Mouse (Mus musculus) C2C12 (cell line): ENCODE measurements around the gene Nlk. TPM values are rescaled to one million over a fixed set of nuclear protein-coding genes. Genes with fewer than 3 reads are reported as not detected.
"Not testable (repeated sequence)": the region's sequence is repeated elsewhere in the genome, so short reads cannot be mapped to it uniquely, and the experiment has no call there.

Experiments
- H3K27me3 ChIP-seq: one replicate; pipeline ENCODE4 v1.6.1; 2011; ENCODE audit not compliant: control insufficient read depth, insufficient read depth, insufficient read length
- H3K36me3 ChIP-seq: one replicate; pipeline ENCODE4 v1.6.1; 2011; ENCODE audit not compliant: control insufficient read depth, insufficient read depth
- H3K4me3 ChIP-seq: one replicate; pipeline ENCODE4 v1.5.1; 2011; ENCODE audit warnings: mild to moderate bottlenecking, control low read depth; ENCODE audit not compliant: poor library complexity, insufficient read depth, severe bottlenecking
- H3K79me2 ChIP-seq: one replicate; pipeline ENCODE4 v1.6.1; 2011; ENCODE audit not compliant: control insufficient read depth, insufficient read depth
- H3K79me3 ChIP-seq: one replicate; pipeline ENCODE4 v1.6.1; 2011; ENCODE audit warnings: low read depth, control low read depth
- H3ac ChIP-seq: one replicate; pipeline ENCODE3; 2011; ENCODE audit warnings: low read depth; ENCODE audit not compliant: control insufficient read depth, insufficient read length
- CEBPB ChIP-seq: IDR thresholded peaks from one replicate; pipeline ENCODE4 v1.6.1; 2011; ENCODE audit warnings: low read depth, mild to moderate bottlenecking, control low read depth, moderate library complexity
- CTCF ChIP-seq: IDR thresholded peaks from one replicate; pipeline ENCODE4 v1.5.1; 2011; ENCODE audit not compliant: control insufficient read depth, insufficient read depth, insufficient read length
- FOSL1 ChIP-seq: IDR thresholded peaks from one replicate; pipeline ENCODE4 v1.8.0; 2011; ENCODE audit warnings: mild to moderate bottlenecking, low read length; ENCODE audit not compliant: poor library complexity, insufficient read depth, severe bottlenecking
- MAX ChIP-seq: IDR thresholded peaks from one replicate; pipeline ENCODE4 v1.6.1; 2011; ENCODE audit warnings: mild to moderate bottlenecking, control low read depth
- MYOD1 ChIP-seq: IDR thresholded peaks from one replicate; pipeline ENCODE4 v1.6.1; 2011; ENCODE audit warnings: low read depth; ENCODE audit not compliant: control insufficient read depth, insufficient read length
- MYOG ChIP-seq: IDR thresholded peaks from one replicate; pipeline ENCODE4 v1.6.1; 2011; ENCODE audit not compliant: control insufficient read depth, insufficient read length; ENCODE audit errors: extremely low read depth
- USF1 ChIP-seq: IDR thresholded peaks from one replicate; pipeline ENCODE4 v1.6.1; 2011; ENCODE audit warnings: low read depth, mild to moderate bottlenecking, control low read depth, moderate library complexity
- polyA plus RNA-seq: library from polyadenylated mRNA; unstranded; fragments of >200 nt; fragmentation: generic; extraction: Trizol; gene quantifications from one replicate; pipeline ENCODE4 v1.2.1, GENCODE M21; 2012; ENCODE audit warnings: missing spikeins

The Nlk gene
- polyA plus RNA-seq, 1 experiment: 5.9 TPM

DNA sequence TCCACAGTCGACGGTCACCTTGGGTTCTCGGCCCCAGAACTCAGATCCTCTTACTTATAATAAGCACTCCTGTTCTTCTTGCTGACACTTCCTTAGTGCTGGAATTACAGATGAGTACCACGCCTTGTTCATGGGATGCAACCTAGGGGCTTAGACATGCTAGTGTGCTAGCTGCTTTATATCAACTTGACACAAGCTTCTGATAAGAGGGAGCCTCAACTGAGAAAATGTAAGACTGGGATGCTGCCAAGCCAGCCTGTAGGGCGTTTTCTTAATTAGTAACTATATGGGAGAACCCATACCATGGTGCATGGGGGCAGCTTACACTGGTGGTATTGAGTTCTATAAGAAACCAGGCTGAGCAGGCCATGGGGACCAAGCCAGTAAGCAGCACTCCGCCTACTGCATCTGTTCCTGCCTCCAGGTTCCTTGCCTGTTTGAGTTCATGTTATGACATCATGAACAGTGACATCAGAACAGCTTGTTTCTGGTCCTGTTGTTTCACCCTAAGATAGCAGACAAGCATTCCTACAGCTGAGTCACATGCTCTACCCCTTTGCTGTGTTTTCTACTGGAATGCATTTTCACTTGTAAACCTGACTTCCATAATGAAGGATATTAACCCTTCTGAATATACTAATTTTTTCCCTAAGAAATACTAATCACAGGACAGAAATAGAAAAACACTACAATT lies 102.8 kb downstream of the Nlk start:
- H3K4me3 ChIP-seq: no peak overlapping the region

DNA sequence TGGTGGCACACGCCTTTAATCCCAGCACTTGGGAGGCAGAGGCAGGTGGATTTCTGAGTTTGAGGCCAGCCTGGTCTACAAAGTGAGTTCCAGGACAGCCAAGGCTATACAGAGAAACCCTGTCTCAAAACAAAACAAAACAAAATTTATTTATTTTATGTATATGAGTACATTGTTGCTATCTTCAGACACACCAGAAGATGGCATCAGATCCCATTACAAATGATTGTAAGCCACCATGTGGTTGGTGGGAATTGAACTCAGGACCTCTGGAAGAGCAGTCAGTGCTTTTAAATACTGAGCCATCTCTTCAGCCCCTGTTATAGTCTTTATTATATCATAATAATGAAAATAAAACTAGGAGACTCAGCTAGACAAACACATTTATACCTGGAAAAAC lies 109.5 kb downstream of the Nlk start:
- H3K4me3 ChIP-seq, H3K79me2 ChIP-seq, H3ac ChIP-seq, H3K27me3 ChIP-seq, H3K79me3 ChIP-seq: not testable (repeated sequence)
- peaks cover 20% of the 10 kb centered on the region for H3K36me3 ChIP-seq

More for the DNA sequence above, 102.8 kb downstream of the Nlk start:
- H3K36me3 ChIP-seq: peaks cover under 1% of the 10 kb centered on the region
- no peak overlapping the region for H3ac ChIP-seq
- TF ChIP-seq CEBPB: no peak
- no peak for TF ChIP-seq MYOG
- TF ChIP-seq MYOD1: no peak
- TF ChIP-seq CTCF: no peak
- TF ChIP-seq MAX: no peak
- TF ChIP-seq FOSL1: no peak
- no peak for TF ChIP-seq USF1
- no peaks in the 10 kb centered on the region for H3K27me3 ChIP-seq
- H3K79me3 ChIP-seq: no peaks in the 10 kb centered on the region
- H3K79me2 ChIP-seq: no peaks in the 10 kb centered on the region

DNA sequence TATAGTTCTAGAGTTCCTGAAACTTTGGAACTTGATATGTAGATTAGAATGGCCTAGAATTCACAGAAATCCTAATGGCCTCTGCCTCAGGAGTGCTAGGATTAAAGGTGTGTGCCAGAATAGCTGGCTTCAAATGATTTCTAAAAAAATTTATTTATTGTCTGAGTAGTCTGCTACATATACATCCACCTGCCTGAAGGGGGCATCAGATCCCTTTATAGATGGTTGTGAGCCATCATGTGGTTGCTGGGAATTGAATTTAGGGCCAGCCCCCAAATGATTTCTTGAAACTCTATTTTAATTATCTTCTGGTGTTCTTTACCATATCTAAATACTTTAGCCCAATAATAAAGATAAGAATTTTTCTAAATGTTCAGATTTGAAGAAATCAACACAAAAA lies 111.1 kb downstream of the Nlk start:
- Histone ChIP-seq H3ac (no peak overlapping the region), H3K79me3 (no peaks in the 10 kb centered on the region), H3K4me3 (no peak overlapping the region), H3K79me2 (no peaks in the 10 kb centered on the region), H3K27me3 (no peaks in the 10 kb centered on the region), H3K36me3 (peaks cover 28% of the 10 kb centered on the region)
- TF ChIP-seq MAX: no peak
- TF ChIP-seq CTCF: no peak

DNA sequence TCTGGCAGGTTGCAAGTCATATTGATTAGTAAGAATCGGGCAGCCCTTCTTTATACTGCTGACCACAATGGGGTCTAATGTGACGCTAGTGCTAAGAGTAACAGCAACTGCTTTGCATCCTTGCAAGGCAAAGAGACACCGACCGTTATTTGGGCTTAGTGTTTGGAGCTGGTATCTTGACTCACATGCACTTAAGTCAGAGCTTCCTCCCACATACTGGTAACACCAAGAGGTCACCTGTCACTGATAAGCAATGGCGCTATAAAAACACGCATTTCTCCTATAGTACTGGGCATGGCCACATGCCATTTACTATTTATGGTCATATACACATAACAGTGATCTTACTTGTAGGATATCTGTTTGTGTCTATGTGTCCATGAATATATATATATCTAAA lies 114.3 kb downstream of the Nlk start:
- H3ac ChIP-seq: no peak overlapping the region
- no peak for TF ChIP-seq MYOG
- no peak for TF ChIP-seq CEBPB
- no peaks in the 10 kb centered on the region for H3K27me3 ChIP-seq
- no peaks in the 10 kb centered on the region for H3K79me2 ChIP-seq
- H3K79me3 ChIP-seq: no peaks in the 10 kb centered on the region
- no peak overlapping the region for H3K4me3 ChIP-seq
- H3K36me3 ChIP-seq: peaks cover 54% of the 10 kb centered on the region

DNA sequence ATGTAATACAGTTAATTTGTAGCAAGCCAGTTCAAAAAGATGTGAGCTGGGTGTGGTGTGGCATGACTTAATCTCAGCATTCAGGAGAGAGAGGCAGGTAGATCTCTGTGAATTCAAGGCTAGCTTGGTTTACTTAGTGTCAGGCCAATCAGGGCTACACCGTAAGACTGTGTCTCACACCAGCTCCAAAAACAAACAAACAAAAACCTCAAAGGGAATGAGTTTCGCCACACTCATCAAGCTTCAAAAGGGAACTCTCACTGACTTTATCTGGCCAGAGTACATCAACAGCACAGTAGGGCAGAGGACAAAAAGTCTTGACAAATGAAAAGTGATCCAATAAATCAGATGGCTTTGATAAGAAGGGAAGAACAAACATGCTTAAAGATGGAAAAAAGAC lies 122.2 kb downstream of the Nlk start:
- Histone ChIP-seq H3ac (no peak overlapping the region), H3K36me3 (peaks cover 61% of the 10 kb centered on the region), H3K27me3 (no peaks in the 10 kb centered on the region), H3K79me2 (no peaks in the 10 kb centered on the region), H3K79me3 (no peaks in the 10 kb centered on the region), H3K4me3 (no peak overlapping the region)
- TF ChIP-seq MAX (no peak), FOSL1 (no peak), CEBPB (no peak), MYOG (no peak), MYOD1 (no peak), CTCF (no peak), USF1 (no peak)

DNA sequence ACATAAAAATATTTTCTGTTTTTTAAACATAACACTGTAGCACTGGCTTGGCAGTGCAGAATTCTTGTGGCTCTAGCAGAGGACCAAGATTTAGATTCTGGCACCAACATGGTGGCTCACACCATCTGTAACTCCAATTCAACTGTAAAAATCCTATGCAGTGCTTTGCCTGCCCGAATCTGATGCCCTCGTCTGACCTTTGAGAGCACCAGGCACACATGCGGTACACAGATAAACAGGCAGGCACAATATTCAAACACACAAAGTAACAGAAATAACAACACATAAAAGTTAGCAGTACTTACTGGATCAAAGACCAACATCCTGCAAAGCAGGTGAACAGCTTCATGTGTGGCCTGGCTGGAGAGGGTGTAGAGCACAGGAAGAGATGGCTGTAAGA lies 122.6 kb downstream of the Nlk start:
- no peaks in the 10 kb centered on the region for H3K79me3 ChIP-seq
- TF ChIP-seq CEBPB (no peak), CTCF (no peak), USF1 (no peak), FOSL1 (no peak), MYOG (no peak), MYOD1 (no peak), MAX (no peak)

DNA sequence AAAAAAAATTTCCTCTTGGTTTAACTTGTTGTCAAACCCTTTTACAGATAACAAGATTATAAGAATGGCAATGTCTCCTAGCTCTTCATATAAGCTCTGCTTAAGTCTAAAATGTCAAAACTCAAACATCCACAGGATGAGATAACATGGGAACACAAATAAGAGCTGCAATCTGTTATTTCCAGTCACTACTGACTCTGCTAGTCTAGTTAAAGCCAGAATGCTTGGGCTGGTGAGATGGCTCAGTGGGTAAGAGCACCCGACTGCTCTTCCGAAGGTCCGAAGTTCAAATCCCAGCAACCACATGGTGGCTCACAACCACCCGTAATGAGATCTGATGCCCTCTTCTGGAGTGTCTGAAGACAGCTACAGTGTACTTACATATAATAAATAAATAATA lies 123.1 kb downstream of the Nlk start:
- not testable (repeated sequence) for H3K79me2 ChIP-seq, H3K27me3 ChIP-seq, H3ac ChIP-seq, H3K79me3 ChIP-seq, H3K4me3 ChIP-seq
- H3K36me3 ChIP-seq: peaks cover 57% of the 10 kb centered on the region

More for the DNA sequence above, 122.6 kb downstream of the Nlk start:
- Histone ChIP-seq H3ac (no peak overlapping the region), H3K27me3 (no peaks in the 10 kb centered on the region), H3K36me3 (peaks cover 60% of the 10 kb centered on the region), H3K4me3 (no peak overlapping the region), H3K79me2 (no peaks in the 10 kb centered on the region)
